Mouse (Mus musculus) C2C12 (cell line): ENCODE results near the gene Cacnb4.

Experiments
- CEBPB ChIP-seq: IDR thresholded peaks from one replicate; pipeline ENCODE4 v1.6.1; 2011; ENCODE audit warnings: low read depth, mild to moderate bottlenecking, control low read depth, moderate library complexity
- CTCF ChIP-seq: IDR thresholded peaks from one replicate; pipeline ENCODE4 v1.5.1; 2011; ENCODE audit not compliant: control insufficient read depth, insufficient read depth, insufficient read length
- MAX ChIP-seq: IDR thresholded peaks from one replicate; pipeline ENCODE4 v1.6.1; 2011; ENCODE audit warnings: mild to moderate bottlenecking, control low read depth
- MYOD1 ChIP-seq: IDR thresholded peaks from one replicate; pipeline ENCODE4 v1.6.1; 2011; ENCODE audit warnings: low read depth; ENCODE audit not compliant: control insufficient read depth, insufficient read length
- MYOG ChIP-seq: IDR thresholded peaks from one replicate; pipeline ENCODE4 v1.6.1; 2011; ENCODE audit not compliant: control insufficient read depth, insufficient read length; ENCODE audit errors: extremely low read depth
- USF1 ChIP-seq: IDR thresholded peaks from one replicate; pipeline ENCODE4 v1.6.1; 2011; ENCODE audit warnings: low read depth, mild to moderate bottlenecking, control low read depth, moderate library complexity

DNA sequence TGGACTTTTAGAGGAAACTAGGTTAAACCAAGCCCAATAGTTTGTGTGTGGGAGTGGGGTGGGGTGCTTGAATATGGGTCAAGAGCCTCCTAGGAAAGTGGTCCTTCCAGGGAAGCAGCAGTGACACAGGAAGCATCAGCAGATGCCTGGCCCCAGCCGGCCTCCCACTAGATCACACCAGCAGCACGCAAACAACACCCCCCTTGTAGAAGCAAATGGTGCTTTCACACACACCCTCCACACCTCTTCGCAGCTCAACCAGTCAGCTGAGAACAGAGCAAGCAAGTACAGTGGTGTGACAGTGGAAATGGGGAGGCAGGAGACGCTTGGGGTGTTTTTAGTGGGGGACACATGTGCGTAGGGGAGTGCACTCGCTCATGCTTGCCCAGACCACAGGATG is 33.0 kb downstream of the Cacnb4 start:
- TF ChIP-seq USF1 (no peak), CTCF (no peak), CEBPB (no peak), MAX (no peak), MYOD1 (no peak), MYOG (no peak)
